Mouse (Mus musculus) liver (tissue): ENCODE measurements around the gene Gpr82.

Source experiments
- DNase-seq: peaks from one replicate; pipeline ENCODE4 v3.0.0-alpha.2; 2020; ENCODE audit warnings: mixed read lengths

Gene Gpr82

DNA sequence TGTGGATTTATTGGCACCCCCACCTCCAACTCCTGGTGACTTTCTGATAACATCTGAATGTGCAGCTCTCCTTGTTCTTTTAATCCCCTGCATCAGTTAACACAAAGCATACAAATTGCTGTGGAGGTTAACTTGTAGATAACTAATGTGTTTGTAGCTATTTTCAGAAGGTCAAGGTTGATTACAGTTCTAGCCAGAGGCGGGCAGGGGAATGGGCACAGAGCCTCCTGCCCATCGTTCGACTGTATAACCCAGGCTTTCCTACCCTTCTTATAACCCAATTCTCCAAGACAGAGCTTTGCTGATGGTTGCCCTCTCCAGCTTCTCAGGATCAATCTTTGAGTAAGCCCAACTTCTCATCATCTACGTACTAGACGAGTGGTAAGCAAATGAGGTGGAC lies at the start of gene Gpr82:
Gene Gpr82, plus strand, starts transcription at position 301 of the 400 bp plus-strand sequence.
- no peak for DNase-seq

DNA sequence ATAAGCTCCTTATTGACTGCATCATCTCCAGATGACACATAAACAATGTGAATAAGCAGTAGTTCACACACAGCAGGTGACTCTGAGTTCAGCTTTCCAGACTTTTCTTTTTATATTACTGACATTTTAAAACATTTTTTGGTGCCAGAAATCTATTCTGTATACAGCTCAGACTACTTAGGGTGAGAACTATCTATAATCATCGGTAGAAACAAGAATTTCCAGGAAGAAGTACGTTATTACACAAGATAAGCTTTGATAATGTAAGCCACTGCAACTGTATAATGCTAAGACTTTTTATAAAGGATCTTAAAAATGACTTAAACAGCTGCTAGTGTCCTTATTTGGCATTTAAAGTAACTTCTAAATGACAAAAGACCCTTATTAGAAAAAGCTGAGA lies 49.0 kb upstream of the Gpr82 start:
- DNase-seq, result no peak

DNA sequence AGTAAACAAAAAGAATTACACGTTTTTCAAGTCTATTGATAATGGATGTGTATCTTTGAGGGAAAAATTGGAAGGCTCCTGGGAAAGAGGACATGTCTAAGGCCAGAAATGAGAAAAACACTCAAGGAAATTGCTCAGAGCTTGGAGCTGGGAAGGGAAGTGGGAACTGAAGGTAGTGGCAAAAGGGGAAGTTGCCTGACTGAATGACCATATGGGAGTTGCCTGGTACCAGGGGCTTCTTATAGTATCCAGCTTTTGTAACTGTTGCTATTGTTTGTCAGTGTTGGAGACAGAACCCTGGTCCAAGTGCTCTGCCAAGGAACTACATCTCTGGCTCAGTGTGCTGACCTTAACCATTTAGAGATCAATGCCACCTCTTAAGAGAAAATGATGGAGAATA lies 44.4 kb upstream of the Gpr82 start:
- DNase-seq, result no peak

DNA sequence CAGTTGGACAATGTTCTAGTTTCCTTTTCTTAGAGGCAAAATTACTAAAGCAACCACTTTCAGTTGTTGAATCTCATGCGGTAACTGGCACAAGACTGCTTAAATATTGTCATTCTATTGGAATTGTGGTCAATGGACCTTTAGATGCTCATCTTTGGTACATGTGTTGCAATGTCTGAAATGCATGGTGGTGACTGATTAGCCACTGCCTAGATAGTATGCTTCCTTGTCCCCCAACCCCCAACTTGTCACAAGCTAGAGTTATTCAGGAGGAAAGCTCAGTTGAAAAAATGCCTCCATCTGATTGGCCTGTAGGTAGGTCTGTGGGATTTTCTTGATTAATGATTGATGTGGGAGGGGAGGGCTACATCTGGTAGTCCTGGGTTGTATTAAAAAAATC lies 43.9 kb upstream of the Gpr82 start:
- DNase-seq, result no peak

DNA sequence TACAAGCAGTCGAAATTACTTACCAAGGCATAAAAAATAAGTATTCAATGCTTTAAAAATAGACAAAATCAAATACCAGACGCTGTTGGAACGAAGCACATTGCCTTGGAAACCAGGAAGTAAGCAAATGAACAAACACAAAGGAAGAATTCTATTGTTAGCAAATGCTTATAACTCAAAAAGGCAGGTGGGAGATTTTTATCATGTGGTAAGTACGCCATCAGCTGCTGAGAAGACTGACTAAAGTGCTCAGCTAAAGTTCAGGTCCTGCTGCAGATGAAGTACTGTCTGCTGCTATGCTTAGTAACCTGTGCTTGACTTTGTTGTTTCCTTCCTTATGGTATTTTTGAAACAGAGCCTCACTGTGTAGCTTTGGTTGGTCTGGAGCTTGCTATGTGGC lies 42.7 kb upstream of the Gpr82 start:
- DNase-seq, result no peak

DNA sequence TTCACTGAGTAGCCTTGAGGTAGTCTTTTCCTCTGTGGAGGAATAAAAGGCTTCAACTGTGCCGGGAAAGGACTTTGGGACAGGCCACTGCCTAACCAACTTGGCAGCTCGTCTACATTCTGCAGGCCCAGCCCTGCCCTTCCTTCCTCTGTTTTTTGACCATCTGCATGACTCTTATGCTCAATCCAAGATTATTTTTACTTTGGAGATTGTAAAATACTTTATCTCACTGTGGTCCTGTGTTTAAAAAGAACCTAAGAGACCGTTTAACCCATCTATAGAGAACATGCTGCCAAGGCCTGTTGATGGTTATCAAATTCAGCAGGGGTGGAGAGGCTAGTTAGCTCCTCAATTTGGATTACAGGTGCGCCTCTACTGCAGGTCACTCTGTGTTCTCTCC lies 39.7 kb upstream of the Gpr82 start:
- no peak for DNase-seq

DNA sequence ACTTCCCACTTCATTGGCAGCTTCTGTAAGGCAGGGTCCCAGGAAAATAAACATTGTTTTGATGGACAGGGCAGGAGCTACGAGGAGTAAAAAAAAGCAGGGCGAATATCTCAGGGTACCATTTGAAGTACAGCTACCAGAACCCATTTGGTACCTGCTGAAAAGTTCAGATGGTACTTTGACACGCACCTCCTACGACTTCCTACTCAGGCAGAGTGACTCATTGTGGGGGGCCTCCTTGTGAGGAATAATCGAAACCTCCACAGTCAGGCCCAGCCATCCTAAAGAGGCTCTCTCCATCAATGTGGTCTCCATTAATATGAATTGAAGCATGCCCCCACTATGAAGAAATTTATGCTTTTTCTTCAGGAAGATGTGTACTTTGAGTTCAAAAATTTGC lies 38.5 kb upstream of the Gpr82 start:
- no peak for DNase-seq

DNA sequence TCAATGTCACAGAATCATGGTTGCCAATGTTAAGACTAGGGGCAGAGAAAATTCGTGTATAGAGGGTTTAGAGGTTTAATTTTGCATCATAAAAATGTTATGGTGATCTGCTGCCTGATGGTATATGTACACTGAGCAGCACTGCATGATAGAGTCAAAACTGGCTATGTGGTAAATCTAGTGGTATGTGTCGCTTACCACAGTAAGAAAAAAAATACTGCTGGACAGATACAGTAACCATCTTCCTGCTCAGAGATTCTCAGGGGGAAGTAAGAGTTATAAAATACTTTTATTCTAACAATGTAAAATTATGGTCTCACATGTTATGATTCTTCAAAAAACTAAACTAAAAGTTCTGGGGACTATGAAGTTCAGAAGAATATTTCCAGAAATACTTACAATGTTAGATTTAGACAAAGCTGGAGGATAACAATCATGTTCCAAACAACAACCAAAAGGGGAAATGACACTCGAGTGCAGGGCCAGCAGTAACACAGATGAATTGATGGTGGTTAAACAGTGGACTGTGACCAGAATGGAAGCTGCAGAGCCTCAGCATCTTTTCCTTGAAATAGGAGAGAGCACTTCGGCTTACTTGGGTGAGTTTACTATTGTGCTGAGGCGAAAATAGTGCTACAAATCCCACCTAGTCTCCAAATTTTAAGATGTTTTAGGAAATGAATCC lies 29.4 kb upstream of the Gpr82 start, which contains the start of gene Gpr34:
Gene Gpr34, plus strand, starts transcription at position 491 of the 685 bp plus-strand sequence.
- no peak for DNase-seq

DNA sequence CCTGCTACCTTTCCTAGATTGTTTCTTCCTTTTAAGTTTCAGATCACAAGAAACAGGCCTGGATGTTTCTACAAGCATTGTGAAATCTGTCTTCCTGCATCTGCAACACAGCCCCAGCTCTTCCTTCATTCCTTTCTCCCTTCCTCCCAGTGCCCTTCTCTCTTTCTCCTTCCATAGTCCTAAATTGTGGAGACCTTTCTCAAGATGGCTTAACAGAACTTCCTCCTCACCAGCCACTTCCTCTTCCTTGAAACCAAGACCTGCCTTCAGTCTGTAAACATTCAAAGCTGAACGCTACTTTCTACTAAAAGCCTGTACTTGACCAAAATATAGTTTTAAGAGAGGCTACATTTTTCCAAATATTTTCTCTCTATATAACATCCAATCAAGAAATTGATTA lies 24.8 kb upstream of the Gpr82 start:
- no peak for DNase-seq

DNA sequence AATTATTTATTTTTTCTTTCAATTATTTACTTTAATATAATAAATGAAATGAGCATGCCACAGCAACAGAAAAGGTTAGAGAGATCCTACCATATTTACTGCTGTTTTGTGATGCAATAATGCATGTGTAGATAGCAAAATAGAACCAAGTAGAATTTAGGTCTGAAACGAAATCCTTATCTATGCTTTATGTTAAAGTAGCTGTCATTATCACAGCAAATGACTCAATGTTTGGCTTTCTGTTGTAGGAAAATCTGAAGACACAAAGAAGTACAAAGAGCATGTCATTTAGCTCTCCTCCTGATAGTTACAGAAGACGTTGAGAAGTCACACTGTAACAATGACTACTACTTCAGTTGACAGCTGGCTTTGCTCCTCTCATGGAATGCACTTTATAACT lies 22.3 kb upstream of the Gpr82 start:
- DNase-seq, result no peak

DNA sequence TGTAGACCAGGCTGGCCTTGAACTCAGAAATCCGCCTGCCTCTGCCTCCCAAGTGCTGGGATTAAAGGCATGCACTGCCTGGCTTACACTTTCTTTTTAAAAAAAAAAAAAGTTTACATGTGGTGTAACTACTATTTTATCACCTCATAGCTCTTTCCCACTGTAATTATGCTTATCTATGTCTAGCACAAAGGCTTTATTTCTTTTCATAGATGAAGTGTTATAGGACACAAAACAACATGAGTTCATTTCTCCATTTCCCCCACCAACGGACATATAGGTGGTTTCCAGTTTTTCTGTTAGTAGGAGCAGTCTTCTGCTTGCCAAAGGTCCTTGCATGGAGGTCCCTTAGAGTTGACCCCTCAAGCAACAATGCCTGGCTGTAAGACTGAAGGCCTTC lies 9.3 kb upstream of the Gpr82 start:
- no peak for DNase-seq

DNA sequence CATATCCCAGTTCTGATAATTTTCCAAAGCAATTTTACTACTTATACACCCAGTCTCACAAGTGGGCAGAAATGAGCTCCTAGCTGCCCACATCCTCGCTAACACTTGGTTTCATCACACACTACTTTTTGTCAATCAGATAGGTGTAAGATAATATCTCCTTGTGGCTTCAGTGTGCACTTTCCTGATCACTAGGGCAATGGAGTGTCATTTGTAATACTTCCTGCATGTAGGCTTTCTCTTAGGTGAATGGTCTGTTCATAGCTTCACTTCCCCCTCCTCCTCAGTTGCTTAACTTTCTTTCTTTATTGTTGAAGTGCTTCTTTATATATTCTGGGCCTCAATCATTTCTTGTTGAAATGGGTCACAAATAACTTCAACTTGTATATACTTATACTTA lies 8.9 kb upstream of the Gpr82 start:
- no peak for DNase-seq

DNA sequence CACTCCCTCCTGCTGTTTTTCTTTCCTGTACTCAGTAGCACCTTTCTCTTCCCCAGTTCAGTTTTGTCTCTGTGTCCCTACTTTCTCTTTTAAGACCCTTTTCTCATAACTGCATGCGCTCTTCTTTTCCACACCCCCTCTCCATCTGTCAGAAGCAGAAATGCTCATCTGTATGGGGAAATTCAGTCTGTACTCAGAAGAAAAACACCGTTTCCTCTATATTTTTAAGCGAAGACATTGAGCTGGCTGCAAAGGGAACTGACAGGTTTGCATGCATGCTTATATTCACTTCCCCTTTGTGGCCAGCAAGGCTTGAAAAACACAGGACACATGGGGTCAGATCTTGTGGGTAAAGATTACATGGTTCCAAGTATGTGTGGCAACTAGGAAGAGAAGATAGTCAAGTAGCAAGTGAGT lies 6.2 kb upstream of the Gpr82 start:
- DNase-seq, result no peak

DNA sequence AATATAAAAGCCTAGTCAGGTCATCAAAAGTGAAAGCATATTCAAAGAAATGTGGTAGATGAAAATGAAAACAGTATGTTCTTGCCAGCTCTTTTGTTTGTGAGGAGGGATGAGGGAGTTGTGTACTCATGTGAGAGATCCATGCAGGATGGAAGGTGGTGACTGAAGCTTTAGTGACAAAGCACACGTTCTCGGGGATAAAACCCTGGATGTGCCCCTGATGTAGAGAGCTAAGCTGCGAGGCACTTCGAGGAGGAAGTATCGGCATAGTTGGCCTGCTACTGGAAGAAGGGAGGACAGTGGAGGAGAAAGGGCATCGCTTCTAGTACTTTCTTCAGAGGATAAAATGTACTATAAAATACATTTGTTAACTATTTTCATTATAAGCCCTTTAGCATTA lies 5.3 kb upstream of the Gpr82 start:
- DNase-seq, result no peak

DNA sequence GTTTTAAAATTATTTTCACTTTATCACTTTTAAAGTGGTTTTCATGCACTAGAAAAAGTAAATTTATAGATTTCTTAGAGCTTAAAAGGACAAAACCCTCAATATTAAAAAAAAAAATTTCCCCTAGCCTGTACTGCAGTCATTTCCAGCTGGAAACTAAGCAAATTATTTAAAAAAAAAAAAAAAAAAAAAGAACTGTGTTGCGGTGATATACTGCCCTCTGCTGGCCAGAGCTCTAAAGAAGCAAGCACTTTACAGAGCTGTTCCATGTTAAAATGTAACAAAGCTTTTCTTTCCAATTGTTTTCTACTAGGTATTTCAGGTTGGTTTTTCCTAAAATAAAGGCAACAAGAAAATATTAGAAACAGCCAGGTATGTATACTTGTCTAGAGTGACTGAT lies 4.4 kb upstream of the Gpr82 start:
- DNase-seq, result peak; percentile 61

DNA sequence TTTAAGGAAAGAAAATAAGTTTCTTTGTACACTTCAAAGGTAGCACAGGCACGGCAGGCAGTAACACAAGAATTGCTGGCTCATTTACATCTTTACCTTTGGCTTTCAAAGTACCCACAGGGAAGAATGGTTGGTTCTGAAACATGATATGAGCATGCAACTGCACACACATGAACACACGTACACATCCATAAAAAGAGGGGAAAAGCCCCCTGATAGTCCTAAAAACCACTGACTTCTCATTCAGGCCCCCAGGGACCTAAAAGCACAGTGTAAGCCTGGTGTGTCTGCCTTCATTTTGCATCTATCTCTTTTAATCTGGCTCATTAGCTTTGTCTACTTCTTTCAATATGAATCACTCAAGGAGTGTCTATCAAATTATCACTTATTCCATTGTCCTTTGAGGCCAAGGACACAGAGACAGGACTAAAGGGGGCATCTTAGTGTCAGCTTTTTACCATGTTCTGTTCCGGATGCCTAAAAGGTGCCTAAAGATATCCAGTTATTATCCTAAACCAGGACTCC lies 2.5 kb upstream of the Gpr82 start:
- no peak for DNase-seq

DNA sequence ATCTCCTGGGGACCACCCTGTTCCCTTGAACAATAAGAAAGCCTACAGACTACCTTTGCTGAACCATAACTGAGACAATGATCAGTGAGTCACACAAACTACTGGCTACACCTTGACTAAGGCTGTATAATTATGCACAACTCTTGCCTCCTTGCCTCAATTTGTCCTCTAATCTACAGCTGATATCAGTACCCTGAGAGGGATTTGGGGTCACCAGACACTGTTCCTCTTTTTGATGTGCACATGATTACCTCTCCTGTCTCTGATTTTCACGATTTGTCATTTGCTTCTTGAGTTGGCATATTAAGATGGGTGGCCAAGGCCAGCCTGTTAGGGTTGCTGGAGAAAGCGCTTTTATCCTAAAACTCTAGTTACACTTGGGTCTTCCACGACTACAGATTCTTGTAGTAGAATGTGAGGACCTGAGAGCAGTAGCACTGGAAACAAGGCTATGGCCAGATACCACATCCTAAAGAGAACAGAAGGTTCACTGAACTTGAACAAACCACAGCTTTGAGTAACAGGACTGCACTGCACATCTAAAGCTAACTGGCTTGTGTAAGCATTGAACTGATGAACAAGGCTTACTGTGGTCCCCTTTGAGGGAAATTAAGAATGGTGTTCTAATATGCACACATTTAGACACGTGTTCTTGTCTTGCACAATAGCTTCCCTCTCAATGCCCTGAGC lies 1.8 kb upstream of the Gpr82 start:
- DNase-seq, result no peak

DNA sequence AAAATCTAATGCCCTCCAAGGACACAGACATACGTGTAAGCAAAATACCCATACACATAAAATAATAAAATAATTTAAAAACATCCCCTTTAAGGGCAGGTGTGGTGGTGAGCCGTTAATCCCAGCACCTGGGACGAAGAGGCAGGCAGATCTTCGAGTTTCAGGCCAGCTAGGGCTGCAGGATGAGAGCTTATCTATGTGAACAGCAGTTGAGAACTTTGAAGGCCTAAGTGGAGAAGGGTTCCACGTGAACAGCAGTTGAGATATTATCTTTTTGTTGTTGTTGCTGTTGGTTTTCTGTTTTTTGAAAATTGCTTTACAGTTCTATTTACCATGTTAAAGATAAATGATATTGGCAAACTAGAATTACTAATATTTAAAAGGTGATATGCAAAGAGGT lies 7.7 kb downstream of the Gpr82 start:
- DNase-seq, result peak; percentile 39

DNA sequence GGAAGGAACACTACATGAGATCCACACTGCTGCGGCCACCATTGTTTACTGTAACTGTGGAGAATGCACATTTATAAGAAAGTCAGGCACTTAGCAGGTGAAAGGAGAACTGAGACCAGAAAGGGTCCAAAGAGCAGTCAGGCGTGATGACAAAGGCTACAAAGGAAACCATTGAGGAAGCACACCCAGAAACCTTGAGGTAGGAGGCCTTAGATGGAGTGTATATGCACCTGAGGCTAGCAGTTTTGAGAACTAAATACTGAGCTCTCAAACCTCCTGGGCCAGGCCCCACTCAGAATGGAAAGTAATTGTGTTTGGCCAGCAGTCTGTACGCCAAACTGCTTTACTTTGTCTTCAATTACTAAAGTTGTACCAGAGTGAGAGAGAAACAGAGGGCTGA lies 9.2 kb downstream of the Gpr82 start:
- DNase-seq, result no peak

DNA sequence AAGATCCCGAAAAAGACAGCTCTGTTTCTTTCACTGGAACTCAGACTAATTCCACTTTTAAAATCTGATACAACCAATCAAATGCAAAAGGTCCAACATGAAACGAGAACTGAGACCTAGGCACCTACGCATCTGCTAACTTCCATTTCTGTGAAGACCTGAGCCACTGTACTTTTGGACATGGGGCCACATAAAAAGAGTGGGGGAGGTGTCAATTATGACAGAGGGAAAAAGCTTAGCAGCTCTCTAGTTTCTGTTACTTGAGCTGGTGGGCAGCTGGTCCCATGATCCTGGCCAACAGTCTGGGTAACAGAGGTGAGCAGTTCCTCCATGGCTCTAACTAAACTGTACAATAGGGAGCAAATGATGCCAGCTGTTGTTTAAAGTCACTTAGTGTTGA lies 11.8 kb downstream of the Gpr82 start:
- DNase-seq, result no peak

DNA sequence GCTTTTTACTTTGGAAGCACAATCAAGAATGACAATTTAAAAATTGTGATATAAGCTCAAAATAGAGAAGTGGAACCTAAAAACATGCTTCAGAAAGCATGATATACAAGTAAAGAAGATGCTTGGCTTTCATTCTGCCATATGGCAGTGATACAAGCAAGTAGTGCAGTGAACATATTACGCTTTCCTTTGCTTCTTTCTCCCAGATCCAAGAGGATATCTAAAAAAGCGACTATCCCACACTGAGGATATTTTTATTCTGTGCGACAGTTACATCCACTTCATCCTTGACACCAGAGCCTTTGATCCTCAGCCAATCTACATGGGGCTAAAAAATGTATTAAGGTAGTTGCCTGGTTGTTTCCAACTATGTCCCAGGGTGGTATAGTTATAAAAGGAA lies 20.6 kb downstream of the Gpr82 start:
- no peak for DNase-seq

DNA sequence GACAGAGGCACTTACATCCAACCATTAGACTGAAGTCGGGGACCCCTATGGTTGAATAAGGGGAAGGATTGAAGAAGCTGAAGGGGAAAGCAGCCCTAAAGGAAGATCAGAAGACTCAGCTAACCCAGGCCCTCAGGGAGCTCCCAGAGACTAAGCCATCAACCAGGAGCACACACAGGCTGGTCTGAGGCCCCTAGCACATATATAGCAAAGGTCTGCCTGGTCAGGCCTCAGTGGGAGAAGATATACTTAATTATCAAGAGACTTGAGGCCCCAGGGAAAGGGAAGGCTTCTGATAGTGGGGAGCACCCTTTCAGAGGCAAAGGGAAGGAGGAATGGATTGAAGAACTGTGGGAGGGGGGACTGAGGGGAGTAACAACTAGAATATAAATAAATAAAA lies 25.4 kb downstream of the Gpr82 start:
- DNase-seq, result peak; percentile 14

DNA sequence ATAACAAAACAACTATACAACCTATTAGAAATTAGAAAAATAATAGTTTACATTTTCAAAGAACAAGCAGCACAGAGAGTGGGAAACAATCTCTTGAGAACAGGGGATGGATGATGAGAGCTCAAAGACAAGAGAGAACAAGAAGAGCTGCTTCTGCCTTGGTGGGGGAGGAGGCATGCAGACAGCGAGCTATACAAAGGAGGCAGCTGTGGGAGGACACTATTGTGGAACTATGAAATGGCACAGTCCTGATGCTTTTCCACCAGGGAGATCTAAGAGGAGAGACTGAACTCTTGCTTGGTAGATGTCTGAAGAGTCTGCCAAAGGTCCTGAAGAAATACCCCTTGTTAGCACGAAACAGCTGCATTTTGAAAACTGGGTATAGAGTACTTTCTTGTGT lies 27.2 kb downstream of the Gpr82 start:
- no peak for DNase-seq

DNA sequence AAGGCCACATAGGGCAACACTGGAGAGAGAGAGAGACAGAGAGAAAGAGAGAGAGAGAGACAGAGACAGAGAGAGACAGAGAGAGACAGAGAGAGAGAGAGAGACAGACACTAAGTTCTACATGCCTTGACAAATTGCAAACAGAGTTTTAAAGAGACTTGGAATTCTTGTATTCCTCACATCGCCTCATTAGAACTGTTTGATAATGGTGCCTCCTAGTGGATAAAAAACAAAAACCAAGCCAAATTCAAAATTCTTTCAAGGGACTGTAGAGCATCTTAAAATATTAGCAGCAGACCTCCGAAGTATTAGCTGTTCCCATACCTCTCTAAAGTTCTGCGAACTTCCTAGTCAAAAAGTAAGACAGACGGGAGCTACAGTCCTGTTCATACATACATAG lies 30.7 kb downstream of the Gpr82 start:
- no peak for DNase-seq

DNA sequence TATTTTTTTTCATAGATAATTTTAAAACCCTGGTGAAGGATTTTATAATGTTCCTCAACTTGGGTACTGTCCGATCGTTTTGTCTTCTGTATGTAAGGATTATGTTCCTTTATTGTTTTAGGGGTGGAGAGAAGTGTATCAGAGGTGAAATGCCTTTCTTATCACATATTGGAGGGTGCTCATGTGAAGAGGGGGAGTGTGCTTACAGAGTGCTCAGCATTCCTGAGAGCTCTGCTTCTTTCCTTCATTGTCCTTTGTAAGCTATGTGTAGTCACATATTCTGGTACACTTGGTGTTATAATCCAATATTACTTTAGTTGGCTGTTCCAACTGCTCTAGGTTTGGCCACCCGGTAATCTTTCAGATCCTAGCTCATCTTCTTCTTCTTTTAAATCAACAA lies 39.5 kb downstream of the Gpr82 start:
- no peak for DNase-seq
